Mouse (Mus musculus) limb, embryonic 10.5 days (tissue): Measurements from ENCODE around the gene Rasal1. TPM values are rescaled to one million over a fixed set of nuclear protein-coding genes. Genes with fewer than 3 reads are reported as not detected.

Source experiments
- DNase-seq: peaks from one replicate; pipeline ENCODE4 v3.0.0-alpha.2; 2017; ENCODE audit warnings: low spot score
- H3K27ac ChIP-seq: fragments of 300-500 bp; sonication (generic); 2 replicates; pipeline ENCODE4 v1.5.1; 2016; ENCODE audit warnings: mild to moderate bottlenecking
- H3K27me3 ChIP-seq: fragments of 300-500 bp; sonication (generic); 2 replicates; pipeline ENCODE4 v1.6.1; 2016; ENCODE audit warnings: low read depth, mild to moderate bottlenecking; ENCODE audit not compliant: poor library complexity, severe bottlenecking
- H3K36me3 ChIP-seq: fragments of 300-500 bp; sonication (generic); 2 replicates; pipeline ENCODE4 v1.6.1; 2016; ENCODE audit warnings: mild to moderate bottlenecking, moderate library complexity
- H3K4me1 ChIP-seq: fragments of 300-500 bp; sonication (generic); 2 replicates; pipeline ENCODE4 v1.6.1; 2016
- H3K4me3 ChIP-seq: fragments of 300-500 bp; sonication (generic); 2 replicates; pipeline ENCODE4 v1.5.1; 2016; ENCODE audit warnings: mild to moderate bottlenecking, moderate library complexity
- H3K9me3 ChIP-seq: fragments of 300-500 bp; sonication (generic); replicated peaks from 2 replicates; pipeline ENCODE4 v1.6.1; 2016; ENCODE audit warnings: mild to moderate bottlenecking
- WGBS: fragments of 180-500 bp; shearing (Covaris S2); methylation state at CpG from one replicate; pipeline ENCODE4 v1.1.7; 2016; 5-methylcytosine and 5-hydroxymethylcytosine counted together
- polyA plus RNA-seq: library from polyadenylated mRNA; unstranded; fragments of >200 nt; fragmentation: Nextera tagmentation; extraction: Ambion mirVana; gene quantifications from 2 replicates; pipeline ENCODE4 v1.2.1, GENCODE M21; 2016

Rasal1 gene
- 0.13 and 0.36 TPM in 2 replicates for polyA plus RNA-seq

DNA sequence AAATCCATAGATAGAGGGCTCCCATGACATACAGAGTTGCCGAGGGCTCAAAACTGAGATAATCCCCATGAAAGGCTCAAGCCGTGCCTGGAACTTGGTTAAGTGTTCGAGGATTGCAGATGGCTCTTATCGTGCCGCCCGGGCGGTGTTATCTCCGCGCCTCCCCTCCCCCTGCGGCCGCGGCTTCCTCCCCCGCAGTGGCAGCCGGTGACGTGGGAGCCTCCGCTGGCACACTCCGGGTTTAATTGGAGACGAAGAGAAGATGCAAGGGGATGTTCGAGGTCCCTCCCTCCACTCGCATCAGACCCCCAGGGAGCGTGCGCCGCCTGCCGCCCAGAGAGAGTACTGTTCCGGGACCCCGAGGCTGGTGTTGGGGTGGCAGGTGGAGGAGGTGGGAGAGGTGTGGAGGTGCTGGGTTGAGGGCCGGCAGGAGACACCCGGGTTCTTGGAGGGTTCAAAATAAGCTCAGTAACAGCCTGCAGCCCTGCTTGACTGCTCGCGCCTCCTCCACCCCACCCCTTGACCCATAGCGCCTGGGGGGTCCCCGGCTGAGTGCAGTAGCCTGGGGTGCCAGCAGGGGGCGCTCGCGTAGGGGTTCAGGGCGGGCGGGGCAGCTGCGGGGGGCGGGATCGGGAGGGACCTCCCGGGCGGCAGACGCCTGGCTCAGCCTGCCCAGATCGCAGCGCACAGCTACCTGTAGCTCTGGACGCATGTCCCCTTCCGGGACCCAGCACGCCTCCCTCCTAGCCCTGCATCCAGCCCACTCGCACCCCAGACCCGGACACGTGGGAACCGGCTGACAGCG, at the start of gene Rasal1:
Rasal1 (plus strand) TSS at position 244 of the 805 bp plus-strand sequence.
- Histone ChIP-seq H3K27me3 (peaks cover 80% of the 10 kb centered on the region), H3K4me3 (peak within 1 kb of the TSS; percentile 31), H3K36me3 (no peaks in the 10 kb centered on the region), H3K4me1 (peaks cover 13% of the 10 kb centered on the region), H3K9me3 (no peaks in the 10 kb centered on the region), H3K27ac (no peak within 1 kb of the TSS)
- DNase-seq = peak; percentile 67
- WGBS = 2% methylated on average over 49 of the region's 53 CpGs

DNA sequence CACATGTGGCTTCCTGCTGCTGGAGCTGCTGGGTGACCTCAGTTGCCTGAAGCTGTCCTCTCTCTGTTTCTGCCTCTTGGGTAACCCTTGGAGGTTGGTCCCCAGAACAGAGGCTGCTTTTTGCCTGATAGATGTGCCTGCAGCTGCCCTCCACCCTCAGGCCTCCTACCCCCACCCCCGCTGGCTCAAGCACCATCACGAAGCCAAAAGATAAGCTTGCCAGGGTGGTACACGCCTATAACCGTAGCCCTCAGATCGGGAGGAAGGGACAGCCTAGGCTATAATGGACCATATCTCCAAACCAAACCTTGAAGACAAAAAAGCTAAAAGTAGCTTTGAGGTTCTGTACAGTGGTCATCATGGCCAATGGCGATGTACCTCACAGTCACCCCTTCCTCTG, 49.0 kb upstream of the Rasal1 start:
- Histone ChIP-seq H3K27ac (no peak overlapping the region), H3K4me3 (no peak overlapping the region), H3K9me3 (no peaks in the 10 kb centered on the region), H3K36me3 (no peaks in the 10 kb centered on the region), H3K4me1 (no peaks in the 10 kb centered on the region; the same call in 1 of the 2 replicates), H3K27me3 (no peaks in the 10 kb centered on the region)
- DNase-seq = no peak
- 92% methylated on average over 6 of the region's 6 CpGs for WGBS

DNA sequence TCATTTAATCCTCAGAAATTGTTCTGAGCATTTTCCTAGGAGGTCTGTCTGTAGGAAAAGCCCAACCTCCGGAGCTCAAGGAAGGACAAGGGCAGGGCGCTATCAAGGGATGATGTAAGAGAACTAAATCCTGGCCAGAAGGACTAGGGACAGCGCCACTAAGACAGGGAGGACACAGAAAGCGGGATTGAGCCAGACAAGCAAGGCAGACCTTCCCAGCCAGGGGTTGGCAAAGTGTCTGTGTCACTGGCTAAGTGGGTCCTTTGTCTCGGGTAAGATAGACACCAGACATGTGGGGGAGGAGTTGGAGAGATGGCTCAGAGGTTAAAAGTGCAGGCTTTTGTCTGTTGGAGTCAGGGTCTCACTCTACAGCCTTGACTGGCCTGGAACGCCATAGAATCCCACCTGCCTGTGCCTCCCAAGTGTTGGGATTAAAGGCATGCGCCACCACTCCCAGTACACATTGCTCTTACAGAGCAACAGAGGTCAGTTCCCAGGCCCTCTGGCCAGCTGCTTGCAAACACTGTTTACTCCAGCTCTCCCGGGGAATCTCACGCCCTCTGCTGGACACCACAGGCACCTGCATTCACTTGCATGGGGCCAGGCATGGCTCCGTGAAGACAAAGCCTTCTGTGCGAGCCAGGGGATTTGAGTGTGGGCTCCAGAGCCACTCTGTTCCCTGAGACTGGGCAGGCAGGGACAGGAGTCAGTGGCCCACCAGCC, 47.5 kb upstream of the Rasal1 start:
- no peak overlapping the region for H3K4me3 ChIP-seq
- H3K9me3 ChIP-seq = no peaks in the 10 kb centered on the region
- no peaks in the 10 kb centered on the region for H3K27me3 ChIP-seq
- no peaks in the 10 kb centered on the region for H3K36me3 ChIP-seq
- peaks cover 8% of the 10 kb centered on the region for H3K4me1 ChIP-seq
- 0 out of 2 replicates have a peak overlapping the region, but pooled peaks have one; percentile 20 for H3K27ac ChIP-seq
- DNase-seq = no peak
- WGBS = 66% methylated on average over 11 of the region's 11 CpGs

DNA sequence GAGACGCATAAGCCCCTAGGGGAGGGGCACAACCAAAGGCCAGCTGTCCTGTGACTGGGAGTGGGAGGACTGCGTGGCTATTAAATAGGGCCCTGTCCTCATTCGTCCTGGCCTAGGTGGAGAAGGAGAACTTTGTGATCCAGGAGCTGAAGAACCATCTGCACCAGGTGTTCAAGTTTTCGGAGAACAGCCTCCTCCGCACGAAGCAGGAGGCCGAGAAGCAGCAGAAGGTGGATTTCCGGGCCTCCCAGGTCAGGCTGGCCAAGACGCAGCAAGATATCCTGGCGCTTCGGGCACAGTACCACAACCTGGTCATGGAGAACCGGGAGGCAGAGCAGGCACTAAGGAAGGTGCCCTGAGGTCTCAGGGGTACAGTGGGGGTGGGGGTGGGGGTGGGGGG, 46.4 kb upstream of the Rasal1 start:
- H3K9me3 ChIP-seq = no peaks in the 10 kb centered on the region
- no peak overlapping the region for H3K4me3 ChIP-seq
- peaks cover 8% of the 10 kb centered on the region for H3K4me1 ChIP-seq
- H3K36me3 ChIP-seq = no peaks in the 10 kb centered on the region
- no peaks in the 10 kb centered on the region for H3K27me3 ChIP-seq
- DNase-seq = no peak
- no peak overlapping the region for H3K27ac ChIP-seq
- 89% methylated on average over 12 of the region's 12 CpGs for WGBS

DNA sequence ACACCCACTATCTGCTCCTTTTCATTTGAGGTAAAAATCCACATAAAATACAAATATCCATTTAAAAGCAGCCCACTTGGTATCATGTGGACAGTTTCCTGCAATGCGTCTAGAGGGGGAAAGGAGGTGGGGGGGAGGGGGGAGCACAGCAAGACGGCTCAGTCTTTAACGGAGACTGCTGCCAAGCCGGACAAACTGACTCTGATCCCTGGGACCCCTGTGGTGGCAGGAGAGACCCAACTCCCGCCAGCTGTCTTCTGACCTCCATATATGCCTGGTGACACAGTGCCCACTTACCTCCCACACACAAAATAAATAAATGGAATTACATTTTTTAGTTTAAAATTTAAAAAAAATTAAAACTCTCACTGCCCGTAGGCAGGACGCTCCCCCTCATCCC, 45.1 kb upstream of the Rasal1 start:
- no peaks in the 10 kb centered on the region for H3K27me3 ChIP-seq
- no peak overlapping the region for H3K4me3 ChIP-seq
- 77% methylated on average over 7 of the region's 7 CpGs for WGBS
- H3K36me3 ChIP-seq = peaks cover 7% of the 10 kb centered on the region
- DNase-seq = no peak
- H3K27ac ChIP-seq = no peak overlapping the region
- no peaks in the 10 kb centered on the region for H3K9me3 ChIP-seq
- H3K4me1 ChIP-seq = peaks cover 8% of the 10 kb centered on the region

DNA sequence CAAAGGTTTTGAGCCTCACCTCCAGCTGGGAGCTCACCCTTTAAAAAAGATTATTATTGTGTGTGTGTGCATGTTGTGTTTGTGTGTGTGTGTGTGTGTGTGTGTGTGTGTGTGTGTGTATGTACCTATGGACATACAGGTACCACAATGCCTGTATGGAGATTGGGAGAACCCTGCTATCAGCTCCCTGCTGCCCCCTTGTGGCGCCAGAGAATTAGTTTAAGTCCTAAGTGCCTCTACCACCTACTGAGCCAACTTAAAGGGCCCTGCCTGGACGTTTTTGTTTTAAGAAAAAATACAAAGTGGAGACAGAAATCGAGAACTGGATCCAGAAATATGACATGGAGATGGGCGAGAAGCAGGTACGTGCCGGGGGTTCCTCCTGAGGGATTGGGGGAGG, 43.8 kb upstream of the Rasal1 start:
- WGBS = 2% methylated on average over 6 of the region's 6 CpGs
- Histone ChIP-seq H3K27me3 (no peaks in the 10 kb centered on the region), H3K36me3 (peaks cover 18% of the 10 kb centered on the region), H3K27ac (peak overlapping the region; percentile 66), H3K4me3 (peak overlapping the region; percentile 48), H3K4me1 (peaks cover 8% of the 10 kb centered on the region), H3K9me3 (no peaks in the 10 kb centered on the region)
- DNase-seq = peak; percentile 91

DNA sequence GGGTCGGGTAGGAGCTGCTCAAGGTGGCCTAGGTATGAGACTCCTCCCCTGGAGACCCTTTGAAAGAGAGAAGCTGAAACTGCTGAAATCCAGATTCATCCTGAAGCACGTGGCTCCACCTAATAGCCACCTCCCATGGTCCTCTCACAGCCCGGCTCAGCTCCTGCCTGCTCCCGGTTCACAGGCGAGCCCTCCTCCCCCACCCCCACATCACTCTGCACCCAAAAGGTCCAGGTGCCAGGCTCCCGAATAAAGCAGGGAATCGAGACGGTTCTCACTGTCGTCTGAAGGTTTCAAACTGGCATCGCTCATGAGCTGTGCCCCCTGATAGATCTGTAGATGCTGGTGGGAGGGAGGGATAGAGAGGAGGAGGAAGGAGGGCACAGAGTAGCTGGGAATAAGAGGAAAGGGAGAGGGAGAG, 43.4 kb upstream of the Rasal1 start:
- H3K36me3 ChIP-seq = peaks cover 22% of the 10 kb centered on the region
- no peaks in the 10 kb centered on the region for H3K9me3 ChIP-seq
- peak; percentile 58 for DNase-seq
- H3K4me3 ChIP-seq = peak overlapping the region; percentile 48
- peaks cover 8% of the 10 kb centered on the region for H3K4me1 ChIP-seq
- peak overlapping the region; percentile 66 for H3K27ac ChIP-seq
- no peaks in the 10 kb centered on the region for H3K27me3 ChIP-seq
- 6% methylated on average over 10 of the region's 10 CpGs for WGBS

DNA sequence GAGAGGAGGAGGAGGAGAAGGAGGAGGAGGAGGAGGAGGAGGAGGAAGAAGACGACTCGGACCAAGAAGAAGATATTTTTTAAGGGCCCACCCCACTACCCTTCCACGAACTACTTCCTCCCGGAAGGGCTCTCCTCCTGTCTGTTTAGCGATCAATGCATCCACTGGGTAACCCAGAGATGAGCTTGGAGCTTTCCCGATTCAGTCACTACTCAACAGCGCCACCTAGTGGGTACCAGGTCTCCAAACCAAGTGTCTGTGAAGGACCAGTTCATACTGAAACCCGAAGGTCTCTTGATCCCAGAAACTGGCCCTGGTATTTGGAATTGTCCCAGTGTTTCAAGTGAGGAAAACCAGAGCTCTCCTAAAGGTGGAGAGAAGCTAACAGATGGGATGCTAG, 42.9 kb upstream of the Rasal1 start:
- Histone ChIP-seq H3K27me3 (no peaks in the 10 kb centered on the region), H3K4me3 (peak overlapping the region; percentile 48), H3K36me3 (peaks cover 22% of the 10 kb centered on the region), H3K27ac (peak overlapping the region; percentile 66; the same call in 1 of the 2 replicates), H3K4me1 (peaks cover 8% of the 10 kb centered on the region), H3K9me3 (no peaks in the 10 kb centered on the region)
- DNase-seq = peak; percentile 96
- WGBS = 4% methylated on average over 8 of the region's 8 CpGs

DNA sequence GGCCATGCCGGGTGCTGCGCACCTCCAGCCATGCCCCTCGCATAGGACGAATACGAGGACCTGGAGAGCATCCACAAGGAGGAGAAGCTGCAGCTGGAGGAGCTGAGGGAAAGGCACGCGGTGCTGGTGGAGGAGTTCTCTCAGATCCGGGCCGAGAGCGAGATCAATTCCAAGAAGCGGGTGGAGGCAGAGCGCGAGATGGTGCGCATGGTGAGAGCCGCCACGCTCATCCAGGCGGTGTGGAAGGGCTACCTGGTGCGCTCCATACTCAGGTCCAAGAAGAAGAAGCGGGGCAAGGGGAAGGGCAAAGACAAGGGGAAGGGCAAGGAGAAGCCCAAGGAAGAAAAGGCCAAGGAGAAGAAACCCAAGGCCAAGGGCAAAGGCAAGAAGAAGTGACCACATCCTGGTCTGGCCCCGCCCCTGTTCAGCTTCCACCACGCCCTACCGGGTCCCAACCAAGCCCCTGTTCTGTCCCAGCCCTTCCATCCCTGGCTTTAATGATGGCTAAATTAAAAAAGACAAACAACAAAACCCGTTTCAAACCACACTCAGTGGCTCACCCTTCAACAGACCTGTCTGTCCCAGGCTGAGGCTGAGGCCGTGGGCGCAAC, 41.9 kb upstream of the Rasal1 start:
- no peak for DNase-seq
- peaks cover 22% of the 10 kb centered on the region for H3K36me3 ChIP-seq
- H3K4me1 ChIP-seq = peaks cover 18% of the 10 kb centered on the region
- WGBS = 69% methylated on average over 25 of the region's 25 CpGs
- no peaks in the 10 kb centered on the region for H3K9me3 ChIP-seq
- H3K27me3 ChIP-seq = no peaks in the 10 kb centered on the region
- no peak overlapping the region for H3K4me3 ChIP-seq
- H3K27ac ChIP-seq = no peak overlapping the region

DNA sequence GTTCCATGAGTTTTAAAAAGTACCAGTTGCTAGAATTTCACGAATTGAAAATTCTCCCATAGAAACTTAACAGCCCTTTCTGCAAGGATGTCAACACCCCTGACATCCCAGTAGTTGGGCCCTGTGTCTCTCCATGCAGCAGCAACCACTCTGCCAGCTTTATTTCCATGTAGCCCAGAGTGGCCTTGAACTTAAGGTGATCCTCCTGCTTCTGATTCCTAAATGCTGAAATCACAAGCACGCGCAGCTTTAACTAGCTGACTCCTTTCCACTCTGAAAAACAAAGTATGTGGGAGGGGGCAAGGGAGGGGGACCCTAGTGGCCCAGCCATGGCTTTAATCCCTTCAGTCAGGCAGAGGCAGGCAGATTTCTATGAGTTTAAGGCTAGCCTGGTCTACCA, 41.3 kb upstream of the Rasal1 start:
- Histone ChIP-seq H3K9me3 (no peaks in the 10 kb centered on the region), H3K27ac (no peak overlapping the region), H3K4me1 (peaks cover 24% of the 10 kb centered on the region), H3K36me3 (peaks cover 22% of the 10 kb centered on the region), H3K4me3 (no peak overlapping the region), H3K27me3 (no peaks in the 10 kb centered on the region)
- 79% methylated on average over 3 of the region's 3 CpGs for WGBS
- DNase-seq = no peak

DNA sequence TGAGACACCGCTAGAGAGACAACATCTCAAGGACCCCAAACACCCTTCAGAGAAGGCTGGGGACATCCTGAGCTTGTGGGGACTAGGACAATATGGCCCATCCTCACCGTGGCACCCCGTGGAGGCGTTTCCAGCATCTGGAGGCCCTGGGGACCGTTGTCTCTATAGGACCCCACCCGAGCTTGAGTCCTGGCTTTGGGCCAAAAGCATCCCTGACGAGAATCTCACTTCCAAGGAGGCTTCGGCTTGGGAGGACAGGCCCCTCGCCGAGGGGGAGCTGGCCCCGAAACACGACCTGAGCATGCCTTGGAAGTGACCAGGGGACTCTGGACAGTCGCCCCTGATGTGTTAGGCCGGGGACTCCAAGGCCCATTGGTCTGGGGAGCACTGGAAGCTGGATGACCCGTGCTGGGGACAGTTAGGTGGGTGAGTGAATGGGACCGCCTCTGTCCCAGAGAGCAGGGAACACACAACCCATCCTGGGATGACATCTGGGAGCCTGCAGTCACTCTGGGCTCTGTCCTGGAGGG, 39.3 kb upstream of the Rasal1 start:
- H3K4me1 ChIP-seq = peaks cover 30% of the 10 kb centered on the region
- no peak for DNase-seq
- H3K36me3 ChIP-seq = peaks cover 22% of the 10 kb centered on the region
- H3K4me3 ChIP-seq = no peak overlapping the region
- 92% methylated on average over 16 of the region's 16 CpGs for WGBS
- H3K27ac ChIP-seq = no peak overlapping the region
- H3K9me3 ChIP-seq = no peaks in the 10 kb centered on the region
- H3K27me3 ChIP-seq = no peaks in the 10 kb centered on the region

DNA sequence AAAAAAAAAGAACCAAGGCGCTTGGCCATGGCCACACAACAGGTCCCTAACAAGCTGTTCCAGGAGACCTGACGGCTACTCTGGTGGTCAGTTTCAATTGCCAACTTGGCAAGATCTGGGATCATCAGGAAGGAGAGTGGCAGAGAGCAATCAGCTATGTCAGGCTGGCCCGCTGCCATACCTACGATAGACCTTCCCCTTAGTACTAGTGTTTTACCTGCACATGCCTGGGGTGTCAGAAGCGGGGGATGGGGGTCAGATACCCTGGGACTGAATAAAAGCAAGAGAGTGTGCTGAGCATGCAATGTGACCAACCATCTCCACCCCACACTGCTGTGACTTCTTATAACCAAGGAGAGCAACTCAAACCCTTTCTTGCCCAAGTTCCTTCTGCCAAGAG, 37.7 kb upstream of the Rasal1 start:
- DNase-seq = no peak
- H3K9me3 ChIP-seq = no peaks in the 10 kb centered on the region
- 92% methylated on average over 5 of the region's 5 CpGs for WGBS
- peak overlapping the region; percentile 76; the same call in 1 of the 2 replicates for H3K4me3 ChIP-seq
- peaks cover 33% of the 10 kb centered on the region for H3K36me3 ChIP-seq
- no peak overlapping the region for H3K27ac ChIP-seq
- H3K27me3 ChIP-seq = no peaks in the 10 kb centered on the region
- H3K4me1 ChIP-seq = peaks cover 21% of the 10 kb centered on the region
